Mouse (Mus musculus): ENCODE results near the gene Ttc12.

GRCm38 (mm10) chr9:49509628-49510027 lies 23.6 kb upstream of the Ttc12 start:
- no peak for TF ChIP-seq CTCF (IDR thresholded peaks at IDR 0.05; ENCODE audit: low read depth)
- no peak for TF ChIP-seq EP300 (IDR thresholded peaks at IDR 0.05; ENCODE audit: low read depth)

Measured in liver, embryonic 14.5 days (tissue).